Mouse (Mus musculus) liver, postnatal 0 days (tissue): ENCODE measurements at regions not wholly inside any gene's neighbourhood (a gene's known extent, or its start where the extent isn't known, plus 50 kb on each side); places are given as distances from the start of the nearest gene placed in this dataset.

Source experiments
- CTCF ChIP-seq: sonication (generic); IDR thresholded peaks from 2 replicates; pipeline ENCODE4 v1.5.1; 2016; ENCODE audit warnings: antibody characterized with exemption, low read depth
- EP300 ChIP-seq: IDR thresholded peaks from 2 replicates; pipeline ENCODE4 v1.6.1; 2016; ENCODE audit warnings: antibody characterized with exemption, low read depth, mild to moderate bottlenecking

DNA sequence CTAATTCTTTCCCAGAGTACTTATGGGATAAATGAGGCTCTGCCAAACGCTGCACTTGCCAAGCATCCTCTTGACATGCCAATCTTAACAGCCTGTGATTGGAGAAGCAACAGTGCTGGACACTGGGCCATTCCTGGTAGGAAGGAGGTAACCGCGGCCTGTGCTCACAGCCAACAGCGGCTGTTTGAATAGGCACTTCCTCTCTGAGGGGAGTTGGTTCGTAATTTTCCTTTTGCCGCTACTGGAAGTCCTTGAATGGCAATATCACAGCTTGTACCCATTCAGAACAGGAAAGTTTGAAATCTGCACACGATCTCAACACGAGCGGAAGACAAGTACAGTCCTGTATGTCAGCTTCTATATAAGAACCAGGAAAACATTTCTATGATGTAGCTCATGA, 289.3 kb upstream of the Adamts9 start:
- TF ChIP-seq CTCF, result no peak
- TF ChIP-seq EP300, result no peak
